Mouse (Mus musculus): ENCODE results near the gene Entpd1.
A peak's percentile ranks its signal among the peaks of the same experiment; 100 is the strongest.

Gene Entpd1

DNA sequence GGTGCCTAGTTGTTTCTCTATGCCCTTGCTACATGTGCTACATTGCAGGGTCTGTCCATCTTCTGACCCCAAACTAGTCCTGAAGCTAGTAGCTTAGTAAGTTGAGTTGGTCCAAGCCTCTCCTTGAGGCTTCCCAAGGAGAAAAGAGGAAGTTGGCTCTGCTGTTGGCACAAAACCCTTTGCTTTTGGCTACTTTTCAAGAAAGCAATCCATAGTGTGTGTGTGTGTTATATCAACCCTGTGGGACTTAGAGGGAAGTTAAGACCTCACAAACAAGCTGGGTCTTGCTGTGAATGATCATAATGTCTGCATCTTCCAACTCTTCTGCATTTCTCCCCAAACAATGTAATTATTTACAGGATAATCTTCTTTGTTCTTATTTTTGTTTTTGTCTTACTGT lies 16.8 kb downstream of the Entpd1 start:
- DNase-seq (ENCODE audit: low spot score in 2 of 2) = no peak

DNA sequence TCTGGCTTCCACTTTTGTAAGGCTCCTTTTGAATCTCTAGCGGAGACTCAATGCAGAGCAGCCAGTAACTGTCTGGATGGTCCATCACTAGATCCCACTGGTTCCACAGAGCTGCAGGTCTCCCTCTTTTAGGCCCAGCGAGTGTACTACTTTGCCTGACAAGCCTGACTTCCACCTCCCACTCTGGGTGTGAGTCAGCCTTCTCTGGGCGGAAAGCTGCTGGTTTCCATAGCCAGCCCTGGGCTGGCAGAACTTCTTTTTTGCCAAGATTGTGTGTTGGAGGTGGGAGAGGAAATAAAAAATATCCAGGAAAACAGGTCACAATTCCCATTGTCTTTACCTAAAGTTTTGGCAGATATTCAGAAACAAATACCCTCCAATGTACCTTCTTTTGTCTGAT lies 17.9 kb downstream of the Entpd1 start:
- peak; percentile 34 to 44 for DNase-seq (ENCODE audit: low spot score in 2 of 2)

GRCm38 (mm10) chr19:40630606-40631005 lies 18.4 kb downstream of the Entpd1 start:
- DNase-seq (ENCODE audit: low spot score in 2 of 2) = peak; percentile 32 to 59

DNA sequence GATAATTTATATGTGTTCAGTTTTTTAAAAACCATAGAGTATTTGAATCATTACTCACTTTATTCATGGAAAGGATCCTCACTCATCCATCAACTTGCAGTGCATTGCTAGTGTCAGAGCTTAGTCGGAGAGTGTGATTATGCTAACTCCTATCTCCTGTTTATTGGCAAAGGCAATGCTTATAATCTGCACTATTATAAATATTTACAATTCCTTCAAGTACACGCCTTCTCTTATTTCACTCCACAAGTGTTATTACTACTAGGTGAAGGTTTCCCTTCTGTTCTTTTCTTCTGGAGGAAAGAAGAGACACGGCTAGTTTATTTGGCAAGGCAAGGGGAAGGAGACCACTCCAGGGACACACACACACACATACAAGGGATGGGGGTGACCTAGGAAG lies 20.0 kb downstream of the Entpd1 start:
- DNase-seq (ENCODE audit: low spot score in 2 of 2) = no peak

DNA sequence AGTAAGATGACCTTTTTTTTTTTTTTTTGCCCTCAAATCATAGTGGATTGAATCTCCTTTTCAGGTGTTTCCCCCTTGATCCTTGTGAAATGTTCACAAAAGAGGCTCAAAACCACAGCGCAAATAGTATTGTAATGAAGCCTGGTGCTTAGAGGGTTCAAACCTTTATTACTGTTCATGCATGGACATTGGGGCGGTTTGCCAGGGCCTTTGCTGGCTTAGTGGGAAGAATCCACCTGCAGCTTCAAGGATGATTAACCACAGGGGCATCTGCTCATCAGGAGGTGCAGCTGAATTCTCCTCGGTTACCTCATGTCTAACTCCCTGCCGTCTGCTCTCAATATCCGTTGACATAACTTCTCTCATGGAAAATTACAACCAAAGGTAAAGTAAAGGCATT lies 20.5 kb downstream of the Entpd1 start:
- DNase-seq (ENCODE audit: low spot score in 2 of 2) = no peak

DNA sequence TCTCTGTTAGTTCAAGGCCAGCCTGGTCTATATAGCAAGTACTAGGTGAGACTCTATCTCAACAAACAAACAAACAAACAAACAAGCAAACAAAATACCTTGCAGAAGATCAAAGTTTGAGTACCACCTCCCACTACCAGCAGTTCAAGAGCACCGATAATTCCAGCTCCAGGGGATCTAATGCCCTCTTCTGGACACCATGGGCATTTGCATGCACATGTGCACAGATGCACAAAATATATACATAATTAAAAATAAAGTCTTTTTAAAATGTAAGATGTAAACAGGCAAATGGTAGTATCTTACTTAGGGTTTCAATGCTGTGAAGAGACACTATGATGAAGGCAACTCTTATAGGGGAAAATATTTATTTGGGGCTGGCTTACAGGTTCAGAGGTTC lies 21.0 kb downstream of the Entpd1 start:
- no peak for DNase-seq (ENCODE audit: low spot score in 2 of 2)

DNA sequence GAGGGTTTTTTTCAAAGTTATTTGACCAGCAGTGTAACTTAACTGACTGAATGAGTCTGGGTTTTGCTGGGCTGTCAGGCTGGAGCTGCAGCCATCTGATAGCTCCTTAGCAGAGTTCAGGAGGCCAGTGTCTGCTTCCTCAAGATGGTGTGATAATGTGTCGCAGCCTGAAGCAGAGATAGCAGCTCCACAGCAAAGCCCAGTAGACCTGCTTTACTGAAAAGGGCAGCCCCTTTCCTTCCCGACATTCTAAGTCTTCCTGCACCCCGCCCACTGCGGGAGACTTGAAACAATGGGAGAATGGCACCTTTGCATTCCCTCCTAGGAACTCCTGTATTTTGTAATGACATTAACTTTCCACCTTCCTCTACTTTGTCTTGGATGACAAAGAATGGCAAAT lies 24.9 kb downstream of the Entpd1 start:
- peak; percentile 54 to 82 for DNase-seq (ENCODE audit: low spot score in 2 of 2)

DNA sequence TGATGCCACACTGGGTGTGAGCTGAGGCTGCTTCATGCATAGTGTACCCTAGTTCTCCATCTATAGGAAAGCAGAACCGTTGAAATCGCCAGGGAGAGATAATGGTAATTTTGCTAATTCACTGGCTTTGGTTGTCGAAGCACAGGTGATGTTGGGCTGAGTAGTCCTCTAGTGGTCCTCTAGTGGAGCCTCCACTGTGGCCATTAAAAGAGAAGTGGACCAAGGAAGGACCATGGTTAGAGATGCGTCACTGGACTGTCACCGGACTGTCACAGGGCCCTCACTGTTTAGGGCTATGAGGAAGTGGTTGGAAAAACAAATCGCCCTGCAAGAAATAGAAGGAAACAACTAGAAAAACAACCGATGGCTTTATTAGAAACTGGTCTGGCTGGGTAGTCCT lies 25.4 kb downstream of the Entpd1 start:
- peak; percentile 41 to 50 for DNase-seq (ENCODE audit: low spot score in 2 of 2)

- DNase-seq (ENCODE audit: low spot score in 2 of 2) = no peak
Measured at GRCm38 (mm10) chr19:40638582-40638981, 26.4 kb downstream of the Entpd1 start.

GRCm38 (mm10) chr19:40639729-40640304 lies 27.7 kb downstream of the Entpd1 start:
- DNase-seq (ENCODE audit: low spot score in 2 of 2) = no peak

GRCm38 (mm10) chr19:40640799-40641198 lies 28.6 kb downstream of the Entpd1 start:
- no peak for DNase-seq (ENCODE audit: low spot score in 2 of 2)

DNA sequence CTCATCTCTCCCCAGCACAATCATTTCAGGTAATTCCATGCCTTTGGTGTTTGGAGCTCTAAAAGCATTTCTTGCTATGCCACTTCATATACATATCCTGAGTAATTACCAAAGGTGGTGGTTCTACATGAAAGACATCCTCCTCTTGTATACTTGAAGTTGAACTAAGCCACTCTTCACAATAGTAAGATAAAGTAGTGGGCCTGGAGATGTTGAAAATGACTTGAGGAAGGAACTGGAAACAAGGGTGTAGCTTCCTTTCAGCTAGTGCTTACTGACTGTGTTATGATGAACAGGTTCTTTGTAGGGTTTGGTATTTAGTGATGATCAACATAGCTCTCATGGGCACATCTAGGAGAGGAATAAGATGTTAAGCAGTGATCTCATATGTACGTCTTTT lies 31.7 kb downstream of the Entpd1 start:
- DNase-seq (ENCODE audit: low spot score in 2 of 2) = no peak

DNA sequence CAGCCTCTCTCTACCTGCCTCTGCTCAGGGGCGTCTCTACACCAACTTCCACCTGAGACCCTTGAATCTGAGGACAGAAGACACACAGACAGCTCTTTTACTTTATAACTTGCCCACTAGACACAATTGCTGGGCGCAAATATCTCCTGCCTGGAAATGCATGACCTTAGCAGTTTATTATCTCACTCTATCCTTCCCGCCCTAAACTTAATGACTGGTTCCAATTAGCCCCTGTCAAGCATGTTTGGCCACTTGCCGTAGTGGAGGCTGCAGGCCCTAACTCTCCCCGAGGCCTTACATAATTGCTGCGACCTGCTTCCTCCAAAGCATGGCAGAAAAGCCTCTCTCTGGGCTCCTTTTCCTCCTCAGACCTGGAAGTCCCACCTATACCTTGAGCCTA lies 34.2 kb downstream of the Entpd1 start:
- DNase-seq (ENCODE audit: low spot score in 2 of 2) = no peak

DNA sequence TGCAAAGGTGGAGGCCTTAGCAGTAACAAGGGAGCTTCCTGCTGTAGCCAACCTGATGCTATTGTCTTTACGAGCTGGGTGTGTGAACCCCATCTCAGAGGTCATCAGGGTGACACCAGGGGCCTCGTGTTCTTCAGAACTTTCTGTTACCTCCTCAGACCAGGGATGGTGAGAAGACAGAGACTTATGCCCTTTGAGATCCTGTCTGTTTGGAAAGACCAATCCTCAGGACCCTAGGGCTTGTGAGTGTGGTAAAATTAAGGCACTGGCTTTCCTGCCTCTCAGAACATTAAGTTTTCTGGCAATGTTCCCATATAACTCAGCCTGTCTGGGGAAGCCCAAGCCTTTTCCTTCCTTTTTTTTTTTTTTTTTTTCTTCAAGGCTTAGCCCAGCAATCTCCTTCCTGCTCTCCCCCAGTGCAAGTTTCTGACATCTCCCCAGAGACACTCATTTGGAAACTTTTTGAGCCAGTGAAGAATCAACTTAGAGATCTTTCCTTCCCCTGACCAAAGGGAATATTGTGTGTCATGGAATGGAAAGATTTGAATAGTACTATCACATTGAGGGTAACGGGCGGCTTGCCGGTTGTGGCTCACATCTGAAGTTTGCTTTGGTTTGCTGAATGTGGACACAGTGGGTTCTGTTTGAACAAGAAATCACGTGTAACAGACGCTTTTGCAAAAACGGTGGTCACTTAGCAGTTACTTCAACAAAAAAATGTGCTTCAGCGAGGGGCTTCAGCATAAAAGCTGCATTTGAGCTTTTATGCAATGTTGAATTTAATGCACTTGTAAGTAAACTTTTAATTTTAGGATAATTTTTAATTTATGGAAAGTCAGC lies 35.4 kb downstream of the Entpd1 start:
- DNase-seq (ENCODE audit: low spot score in 2 of 2) = peak; percentile 58 to 78

GRCm38 (mm10) chr19:40650090-40650489 lies 37.9 kb downstream of the Entpd1 start:
- no peak for DNase-seq (ENCODE audit: low spot score in 2 of 2)

- no peak for DNase-seq (ENCODE audit: low spot score in 2 of 2)
Measured at GRCm38 (mm10) chr19:40656207-40656606, 44.0 kb downstream of the Entpd1 start.

- DNase-seq (ENCODE audit: low spot score in 2 of 2) = no peak
Measured at GRCm38 (mm10) chr19:40658281-40658680, 46.1 kb downstream of the Entpd1 start.

DNA sequence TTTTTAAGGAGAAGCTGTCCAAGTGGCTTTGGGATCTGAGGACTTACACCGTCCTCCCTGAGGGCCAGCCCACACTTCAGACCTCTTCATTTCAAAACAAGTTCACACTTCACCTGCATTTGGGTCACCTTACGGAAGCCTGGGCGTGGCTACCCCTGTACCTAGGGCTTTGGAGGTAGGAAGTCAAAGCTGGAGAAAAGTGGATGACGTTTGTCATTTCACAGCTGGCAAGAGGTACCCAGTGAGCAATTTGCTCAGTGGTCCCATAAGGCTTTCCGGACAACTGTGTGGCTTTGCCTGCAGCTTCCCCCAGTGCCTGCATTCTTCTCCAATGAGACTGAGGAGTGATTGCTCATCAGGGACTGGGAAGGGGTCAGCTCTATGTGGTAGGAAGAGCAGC lies 46.8 kb downstream of the Entpd1 start:
- no peak for DNase-seq (ENCODE audit: low spot score in 2 of 2)

- DNase-seq (ENCODE audit: low spot score in 2 of 2) = peak; percentile 59 to 64
Measured at GRCm38 (mm10) chr19:40659651-40660478, 47.7 kb downstream of the Entpd1 start.

GRCm38 (mm10) chr19:40660510-40660909 lies 48.3 kb downstream of the Entpd1 start:
- DNase-seq (ENCODE audit: low spot score in 2 of 2) = no peak

GRCm38 (mm10) chr19:40661108-40661507 lies 48.9 kb downstream of the Entpd1 start:
- peak; percentile 50 to 55 for DNase-seq (ENCODE audit: low spot score in 2 of 2)

DNA sequence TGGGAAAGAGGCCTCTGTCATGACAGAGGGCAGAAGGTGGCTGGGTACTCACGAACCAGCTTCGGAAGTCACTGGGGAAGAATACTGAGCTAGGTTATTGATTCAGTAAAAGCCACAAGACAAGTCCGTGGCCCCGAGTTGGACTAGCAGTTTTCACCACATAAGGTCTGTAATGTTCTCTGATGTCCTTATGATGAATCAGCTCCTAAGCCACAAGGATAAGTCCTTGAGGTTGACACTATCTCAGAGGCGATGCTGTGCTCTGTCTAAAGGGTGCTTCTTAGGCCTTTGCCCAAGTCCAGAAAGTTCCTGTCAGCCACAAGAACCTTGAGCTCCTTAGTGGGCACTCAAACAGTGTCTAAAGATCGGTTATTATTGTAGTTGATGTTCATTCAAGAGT lies 49.7 kb downstream of the Entpd1 start:
- no peak for DNase-seq (ENCODE audit: low spot score in 2 of 2)

DNA sequence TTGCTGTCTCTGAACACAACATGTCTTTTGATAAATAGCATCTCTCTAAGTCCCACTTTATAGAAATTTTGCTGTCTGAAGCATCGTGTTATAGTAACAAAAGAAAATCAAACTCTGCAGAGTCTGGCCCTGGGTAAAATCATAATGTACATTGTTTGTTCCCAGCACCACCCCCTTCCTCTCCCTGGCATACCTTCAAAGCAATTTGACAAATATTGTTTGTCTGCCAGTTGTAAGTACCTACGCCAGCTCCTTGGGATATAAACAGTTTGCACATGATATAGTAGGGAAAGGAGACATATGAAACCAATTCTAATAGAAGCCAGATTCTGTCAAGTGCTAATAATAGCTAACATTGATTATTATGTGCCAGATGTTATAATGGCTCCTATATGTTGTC lies 50.6 kb downstream of the Entpd1 start:
- no peak for DNase-seq (ENCODE audit: low spot score in 2 of 2)
